Mouse (Mus musculus) ovary, adult 18-20 months (tissue): ENCODE results near the gene 9530002B09Rik.

ENCODE experiments used
- DNase-seq: peaks from one replicate; pipeline ENCODE4 v3.0.0; 2022; ENCODE audit warnings: low spot score, mixed read lengths

The 9530002B09Rik gene

DNA sequence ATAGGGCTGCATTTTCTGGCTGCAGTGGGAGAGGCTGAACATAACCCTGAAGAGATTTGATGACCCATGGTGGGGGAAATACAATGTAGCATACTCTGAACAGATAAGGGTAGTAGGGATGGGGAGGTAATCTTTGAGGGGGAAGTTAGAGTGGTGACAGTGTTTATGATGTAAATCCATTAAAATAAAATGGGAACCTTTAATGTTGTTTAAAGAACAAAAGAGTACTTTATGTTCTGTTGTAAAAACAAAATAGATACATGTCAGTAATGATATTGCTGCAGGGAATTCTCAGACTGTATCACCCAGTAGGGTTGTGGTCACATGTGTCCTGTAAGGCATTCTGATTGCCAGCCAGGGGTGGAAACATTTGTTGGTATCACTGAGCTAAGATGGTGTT is at the start of gene 9530002B09Rik:
Gene 9530002B09Rik (plus strand): TSS at position 301 of the 400 bp plus-strand sequence.
- no peak for DNase-seq
